Mouse (Mus musculus): ENCODE data around the gene Sost. TPM values are rescaled to one million over a fixed set of nuclear protein-coding genes. Genes with fewer than 3 reads are reported as not detected.

Gene Sost
- polyA plus RNA-seq (2015; fragmentation: Nextera tagmentation; extraction: Ambion mirVana), result 0.23 TPM in 1 of 2 replicates, not detected in the other

GRCm38 (mm10) chr11:101966965-101967614, at the start of gene Sost:
Gene Sost (minus strand): TSS chr11:101967015.
- Histone ChIP-seq H3K9ac (replicated peaks) (no peak within 1 kb of the TSS), H3K4me3 (replicated peaks) (no peak within 1 kb of the TSS), H3K4me1 (peaks cover 39% of the 10 kb centered on the region), H3K27ac (replicated peaks) (no peak within 1 kb of the TSS), H3K36me3 (no peaks in the 10 kb centered on the region), H3K4me2 (no peak within 1 kb of the TSS), H3K9me3 (replicated peaks) (no peaks in the 10 kb centered on the region), H3K27me3 (replicated peaks) (peaks cover 59% of the 10 kb centered on the region)
- ATAC-seq (ENCODE audit: low FRiP score), result no peak
- WGBS, result 22% methylated on average over 9 of the region's 10 CpGs

DNA sequence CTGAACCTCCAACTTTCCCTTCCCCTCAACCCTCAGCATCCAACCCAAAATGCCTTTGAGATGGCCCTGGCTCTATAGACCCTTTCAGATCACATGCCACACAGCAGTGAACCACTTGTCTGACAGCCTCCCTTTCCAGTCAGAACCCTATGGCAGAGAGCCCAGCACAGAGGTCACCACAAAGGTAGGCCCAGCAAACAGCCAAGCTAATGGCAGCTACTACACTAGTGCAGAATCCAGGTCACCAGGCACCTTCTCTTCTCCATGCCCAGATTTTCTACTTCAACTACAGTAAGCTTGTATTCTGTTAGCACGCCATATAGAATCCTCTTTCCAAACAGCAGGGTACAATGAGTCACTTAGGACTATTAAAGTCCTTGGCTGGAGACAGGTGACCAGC, 49.3 kb upstream of the Sost start:
- WGBS, result 90% methylated on average over 1 of the region's 1 CpGs

GRCm38 (mm10) chr11:102015472-102015871, 48.7 kb upstream of the Sost start:
- Histone ChIP-seq H3K27me3 (replicated peaks) (no peaks in the 10 kb centered on the region), H3K9ac (replicated peaks) (no peak overlapping the region), H3K4me3 (replicated peaks) (no peak overlapping the region), H3K4me2 (no peak overlapping the region), H3K27ac (replicated peaks) (no peak overlapping the region), H3K36me3 (peaks cover 42% of the 10 kb centered on the region), H3K4me1 (peaks cover 5% of the 10 kb centered on the region), H3K9me3 (replicated peaks) (no peaks in the 10 kb centered on the region)
- WGBS, result 64% methylated on average over 6 of the region's 6 CpGs
- no peak for ATAC-seq (ENCODE audit: low FRiP score)

More for the DNA sequence above, 49.3 kb upstream of the Sost start:
- H3K27me3 ChIP-seq (replicated peaks), result no peaks in the 10 kb centered on the region
- no peaks in the 10 kb centered on the region for H3K9me3 ChIP-seq (replicated peaks)
- no peak for ATAC-seq (ENCODE audit: low FRiP score)
- H3K27ac ChIP-seq (replicated peaks), result no peak overlapping the region
- peaks cover 42% of the 10 kb centered on the region for H3K36me3 ChIP-seq
- H3K4me2 ChIP-seq, result no peak overlapping the region
- H3K9ac ChIP-seq (replicated peaks), result no peak overlapping the region
- no peak overlapping the region for H3K4me3 ChIP-seq (replicated peaks)
- H3K4me1 ChIP-seq, result peaks cover 3% of the 10 kb centered on the region; the same call in 1 of the 2 replicates

DNA sequence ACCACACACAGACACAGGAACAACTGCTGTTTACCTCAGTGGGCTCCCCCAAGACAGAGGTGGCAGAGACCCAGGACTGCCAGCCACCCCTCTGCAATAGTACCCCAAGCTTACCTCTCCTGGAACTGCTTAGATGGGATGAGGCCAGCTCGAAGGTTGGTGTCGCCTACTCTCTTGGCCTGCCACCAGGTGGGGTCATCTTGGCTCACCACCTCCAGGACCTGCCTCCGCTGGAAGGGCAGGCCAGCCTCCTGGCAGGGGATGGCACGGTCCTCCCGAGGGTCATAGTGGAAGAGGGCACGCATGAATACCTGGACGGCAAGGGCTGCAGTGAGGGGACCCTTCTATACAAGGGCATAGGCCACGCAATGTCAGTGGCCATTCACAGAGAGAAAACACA, 46.4 kb upstream of the Sost start:
- H3K4me2 ChIP-seq, result no peak overlapping the region
- no peak overlapping the region for H3K4me3 ChIP-seq (replicated peaks)
- no peaks in the 10 kb centered on the region for H3K27me3 ChIP-seq (replicated peaks)
- no peak for ATAC-seq (ENCODE audit: low FRiP score)
- peaks cover 50% of the 10 kb centered on the region for H3K36me3 ChIP-seq
- WGBS, result 85% methylated on average over 8 of the region's 8 CpGs
- no peaks in the 10 kb centered on the region for H3K9me3 ChIP-seq (replicated peaks)
- H3K27ac ChIP-seq (replicated peaks), result no peak overlapping the region
- H3K4me1 ChIP-seq, result peaks cover 14% of the 10 kb centered on the region
- H3K9ac ChIP-seq (replicated peaks), result no peak overlapping the region

GRCm38 (mm10) chr11:102011510-102011909, 44.7 kb upstream of the Sost start:
- no peaks in the 10 kb centered on the region for H3K9me3 ChIP-seq (replicated peaks)
- no peak overlapping the region for H3K27ac ChIP-seq (replicated peaks)
- H3K4me3 ChIP-seq (replicated peaks), result no peak overlapping the region
- ATAC-seq (ENCODE audit: low FRiP score), result no peak
- 82% methylated on average over 8 of the region's 8 CpGs for WGBS
- H3K4me1 ChIP-seq, result peaks cover 14% of the 10 kb centered on the region
- H3K9ac ChIP-seq (replicated peaks), result no peak overlapping the region
- H3K4me2 ChIP-seq, result no peak overlapping the region
- H3K27me3 ChIP-seq (replicated peaks), result no peaks in the 10 kb centered on the region
- H3K36me3 ChIP-seq, result peaks cover 51% of the 10 kb centered on the region

DNA sequence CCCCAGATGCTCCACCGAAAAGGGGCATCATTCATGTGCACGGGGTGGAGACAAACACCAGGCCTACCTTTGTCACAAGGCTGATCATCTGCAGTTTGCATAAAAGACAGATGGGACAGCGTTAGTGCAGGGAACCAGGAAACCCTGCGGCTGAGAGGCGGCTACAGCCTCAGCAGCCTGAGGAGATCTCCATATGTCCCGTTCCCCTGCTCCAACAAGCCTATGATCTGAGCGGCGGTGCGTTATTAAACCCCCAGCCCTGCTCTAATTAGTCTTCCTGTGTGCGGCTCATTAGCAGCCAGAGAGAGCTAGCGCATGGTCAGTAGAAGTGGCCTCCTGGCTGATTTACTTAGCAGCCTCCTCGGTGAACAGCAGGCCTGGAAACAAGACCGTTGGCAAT, 43.3 kb upstream of the Sost start:
- no peaks in the 10 kb centered on the region for H3K27me3 ChIP-seq (replicated peaks)
- H3K9me3 ChIP-seq (replicated peaks), result no peaks in the 10 kb centered on the region
- 0 out of 2 replicates have a peak overlapping the region, but pooled peaks have one; percentile 11 for H3K9ac ChIP-seq (replicated peaks)
- no peak overlapping the region for H3K4me3 ChIP-seq (replicated peaks)
- 31% methylated on average over 13 of the region's 13 CpGs for WGBS
- H3K4me2 ChIP-seq, result no peak overlapping the region
- H3K36me3 ChIP-seq, result peaks cover 56% of the 10 kb centered on the region
- ATAC-seq (ENCODE audit: low FRiP score), result peak; percentile 70; the same call in 1 of the 2 replicates
- H3K27ac ChIP-seq (replicated peaks), result peak overlapping the region; percentile 39
- H3K4me1 ChIP-seq, result peaks cover 14% of the 10 kb centered on the region

DNA sequence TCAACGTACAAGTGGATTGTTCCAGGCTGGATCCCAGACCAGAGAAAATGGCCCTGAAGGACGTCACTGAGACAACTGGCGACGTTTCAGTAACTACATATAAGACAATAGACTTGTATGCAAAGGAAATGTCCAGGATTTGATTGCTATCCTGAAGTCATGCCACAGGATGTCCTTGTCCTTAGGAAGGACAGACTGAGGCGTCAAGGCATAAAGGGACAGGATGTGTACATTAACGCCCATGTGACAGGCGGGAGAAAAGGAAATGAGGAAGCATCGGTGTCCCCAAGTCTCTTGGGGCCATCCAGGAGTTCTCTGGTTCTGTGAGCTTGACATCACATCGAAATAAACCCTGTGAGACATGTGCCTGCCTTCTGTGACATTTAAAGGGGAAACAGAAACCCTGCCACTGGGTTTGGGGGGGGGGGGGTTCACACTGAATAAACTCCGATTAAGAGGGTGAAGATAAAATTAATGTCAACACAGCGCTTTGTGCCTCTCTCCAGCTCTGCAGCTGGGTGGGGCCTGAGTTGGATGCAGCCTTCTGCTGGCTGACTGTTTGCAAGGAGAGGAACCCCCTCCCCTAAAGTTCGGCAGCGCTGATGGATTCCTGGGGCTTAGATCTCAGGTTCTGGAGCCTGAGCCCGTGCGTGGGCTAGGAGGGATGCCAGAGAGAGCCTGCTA, 42.3 kb upstream of the Sost start:
- ATAC-seq (ENCODE audit: low FRiP score), result no peak
- no peaks in the 10 kb centered on the region for H3K27me3 ChIP-seq (replicated peaks)

GRCm38 (mm10) chr11:102008372-102008771, 41.6 kb upstream of the Sost start:
- H3K4me1 ChIP-seq, result peaks cover 14% of the 10 kb centered on the region
- no peak overlapping the region for H3K27ac ChIP-seq (replicated peaks)
- H3K27me3 ChIP-seq (replicated peaks), result no peaks in the 10 kb centered on the region
- peaks cover 59% of the 10 kb centered on the region for H3K36me3 ChIP-seq
- no peak overlapping the region for H3K9ac ChIP-seq (replicated peaks)
- no peak overlapping the region for H3K4me3 ChIP-seq (replicated peaks)
- no peaks in the 10 kb centered on the region for H3K9me3 ChIP-seq (replicated peaks)
- no peak for ATAC-seq (ENCODE audit: low FRiP score)
- 98% methylated on average over 8 of the region's 8 CpGs for WGBS
- no peak overlapping the region for H3K4me2 ChIP-seq

More for the DNA sequence above, 42.3 kb upstream of the Sost start:
- peaks cover 14% of the 10 kb centered on the region for H3K4me1 ChIP-seq
- H3K36me3 ChIP-seq, result peaks cover 59% of the 10 kb centered on the region
- no peak overlapping the region for H3K4me2 ChIP-seq
- no peak overlapping the region for H3K27ac ChIP-seq (replicated peaks)
- H3K9me3 ChIP-seq (replicated peaks), result no peaks in the 10 kb centered on the region
- no peak overlapping the region for H3K9ac ChIP-seq (replicated peaks)
- no peak overlapping the region for H3K4me3 ChIP-seq (replicated peaks)
- 85% methylated on average over 15 of the region's 15 CpGs for WGBS

- ATAC-seq (ENCODE audit: low FRiP score), result no peak
- 68% methylated on average over 5 of the region's 5 CpGs for WGBS
- no peak overlapping the region for H3K27ac ChIP-seq (replicated peaks)
- H3K9me3 ChIP-seq (replicated peaks), result no peaks in the 10 kb centered on the region
- H3K4me1 ChIP-seq, result peaks cover 12% of the 10 kb centered on the region
- H3K4me2 ChIP-seq, result no peak overlapping the region
- no peaks in the 10 kb centered on the region for H3K27me3 ChIP-seq (replicated peaks)
- H3K9ac ChIP-seq (replicated peaks), result no peak overlapping the region
- peaks cover 57% of the 10 kb centered on the region for H3K36me3 ChIP-seq
- no peak overlapping the region for H3K4me3 ChIP-seq (replicated peaks)
Observed at GRCm38 (mm10) chr11:102006688-102007087, 39.9 kb upstream of the Sost start.

GRCm38 (mm10) chr11:102006271-102006670, 39.5 kb upstream of the Sost start:
- 56% methylated on average over 9 of the region's 9 CpGs for WGBS
- no peak overlapping the region for H3K27ac ChIP-seq (replicated peaks)
- H3K4me1 ChIP-seq, result peaks cover 12% of the 10 kb centered on the region
- no peaks in the 10 kb centered on the region for H3K9me3 ChIP-seq (replicated peaks)
- H3K9ac ChIP-seq (replicated peaks), result no peak overlapping the region
- peaks cover 60% of the 10 kb centered on the region for H3K36me3 ChIP-seq
- no peaks in the 10 kb centered on the region for H3K27me3 ChIP-seq (replicated peaks)
- H3K4me2 ChIP-seq, result no peak overlapping the region
- no peak overlapping the region for H3K4me3 ChIP-seq (replicated peaks)
- no peak for ATAC-seq (ENCODE audit: low FRiP score)

- no peak overlapping the region for H3K4me3 ChIP-seq (replicated peaks)
- no peaks in the 10 kb centered on the region for H3K4me1 ChIP-seq
- no peak overlapping the region for H3K4me2 ChIP-seq
- H3K27me3 ChIP-seq (replicated peaks), result no peaks in the 10 kb centered on the region
- no peaks in the 10 kb centered on the region for H3K9me3 ChIP-seq (replicated peaks)
- WGBS, result 93% methylated on average over 8 of the region's 8 CpGs
- peaks cover 65% of the 10 kb centered on the region for H3K36me3 ChIP-seq
- no peak for ATAC-seq (ENCODE audit: low FRiP score)
- no peak overlapping the region for H3K27ac ChIP-seq (replicated peaks)
- no peak overlapping the region for H3K9ac ChIP-seq (replicated peaks)
Observed at GRCm38 (mm10) chr11:102004251-102004650, 37.4 kb upstream of the Sost start.

GRCm38 (mm10) chr11:101999466-101999865, 32.7 kb upstream of the Sost start:
- Histone ChIP-seq H3K4me2 (no peak overlapping the region), H3K4me3 (replicated peaks) (no peak overlapping the region), H3K4me1 (no peaks in the 10 kb centered on the region), H3K27me3 (replicated peaks) (no peaks in the 10 kb centered on the region), H3K9ac (replicated peaks) (no peak overlapping the region), H3K36me3 (peaks cover 28% of the 10 kb centered on the region), H3K27ac (replicated peaks) (no peak overlapping the region), H3K9me3 (replicated peaks) (no peaks in the 10 kb centered on the region)
- WGBS, result 39% methylated on average over 4 of the region's 4 CpGs
- ATAC-seq (ENCODE audit: low FRiP score), result no peak

Data from neural tube, embryonic 15.5 days (tissue).